In the genomic region with DNA sequence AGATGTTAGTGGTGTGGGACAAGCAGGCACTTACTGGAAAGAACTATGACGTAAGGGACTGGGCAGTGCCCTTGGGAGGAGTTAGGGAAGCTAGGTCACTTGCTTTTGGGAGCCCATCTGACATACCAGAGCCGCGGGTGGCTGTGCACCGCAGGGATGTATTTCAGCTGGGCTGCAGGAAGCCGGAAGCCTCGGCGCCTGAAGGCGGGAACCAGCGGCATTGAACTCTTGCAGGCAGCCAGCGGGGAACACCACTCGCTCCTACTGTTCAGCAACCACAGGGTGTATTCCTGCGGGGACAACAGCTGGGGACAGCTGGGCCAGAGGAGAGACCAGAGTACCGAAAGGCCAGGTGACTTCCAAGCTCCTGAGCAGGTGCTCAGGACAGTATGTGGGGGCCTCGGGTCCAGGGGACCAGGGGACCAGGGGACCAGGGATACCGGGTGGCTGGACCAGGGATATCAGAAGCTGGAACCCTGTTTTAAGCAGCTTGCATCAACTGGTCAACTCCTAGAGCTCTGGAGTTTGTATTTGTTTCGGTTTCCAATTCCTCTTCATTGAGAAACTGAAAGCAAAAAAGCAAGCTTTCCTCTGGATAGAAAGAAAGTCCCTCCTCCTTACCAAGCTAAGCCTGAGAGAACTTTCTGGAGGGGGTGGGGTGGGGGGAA, we compare ENCODE assay signal across 8 mouse cellular contexts. TPM values are rescaled to one million over a fixed set of nuclear protein-coding genes. Genes with fewer than 3 reads are reported as not detected.
DNase-seq lines count a peak whose midpoint lies in the region; ATAC-seq and TF ChIP-seq lines count a peak whose summit lies in the region.

A gene (plus strand): TSS at position 120 of the 668 bp plus-strand sequence.

- WGBS in embryonic facial prominence, embryonic 12.5 days = 2% methylated on average over 16 of the region's 16 CpGs
- WGBS in kidney, adult 2 months = 1% methylated on average over 16 of the region's 16 CpGs
- WGBS in limb, embryonic 14.5 days = 1% methylated on average over 16 of the region's 16 CpGs
- WGBS in midbrain, embryonic 16.5 days = 3% methylated on average over 16 of the region's 16 CpGs

- peak; percentile 77 for ATAC-seq in embryonic facial prominence, embryonic 12.5 days (ENCODE audit: insufficient number of reproducible peaks, insufficient read depth, low FRiP score, low TSS enrichment)
- ATAC-seq in limb, embryonic 14.5 days (ENCODE audit: low FRiP score, low read depth) = no peak; the same call in 1 of the 2 replicates
- peak; percentile 68 for ATAC-seq in midbrain, embryonic 16.5 days

- TF ChIP-seq CTCF in kidney, adult 2 months (conservative IDR thresholded peaks at IDR 0.05; ENCODE audit: insufficient read depth, insufficient read length, low read depth, low read length) = no peak

- H3K4me3 ChIP-seq in embryonic facial prominence, embryonic 12.5 days = peak within 1 kb of the TSS; percentile 44
- H3K4me3 ChIP-seq in kidney, adult 2 months (ENCODE audit: insufficient read depth, low read depth, low read length) = peak within 1 kb of the TSS; percentile 85
- peak within 1 kb of the TSS; percentile 52 for H3K4me3 ChIP-seq in limb, embryonic 14.5 days (replicated peaks; ENCODE audit: low read length)
- H3K4me3 ChIP-seq in midbrain, embryonic 16.5 days (ENCODE audit: low read depth, low read length) = peak within 1 kb of the TSS; percentile 41

- H3K4me2 ChIP-seq in embryonic facial prominence, embryonic 12.5 days (replicated peaks) = peak within 1 kb of the TSS; percentile 77
- peak within 1 kb of the TSS; percentile 80 for H3K4me2 ChIP-seq in limb, embryonic 14.5 days (replicated peaks; ENCODE audit: low read depth, low read length, severe bottlenecking)
- peak within 1 kb of the TSS; percentile 58 for H3K4me2 ChIP-seq in midbrain, embryonic 16.5 days (ENCODE audit: low read length)

- H3K36me3 ChIP-seq in embryonic facial prominence, embryonic 12.5 days = no peaks in the 10 kb centered on the region
- H3K36me3 ChIP-seq in kidney, adult 2 months (ENCODE audit: control insufficient read depth, insufficient read depth, low read length) = no peaks in the 10 kb centered on the region
- no peaks in the 10 kb centered on the region for H3K36me3 ChIP-seq in limb, embryonic 14.5 days (ENCODE audit: control insufficient read depth, insufficient read depth, low read length)
- H3K36me3 ChIP-seq in midbrain, embryonic 16.5 days (ENCODE audit: control insufficient read depth, insufficient read depth, low read length) = no peaks in the 10 kb centered on the region

- 0 out of 2 replicates have a peak, but pooled peaks cover 3% of the 10 kb centered on the region for H3K4me1 ChIP-seq in embryonic facial prominence, embryonic 12.5 days
- H3K4me1 ChIP-seq in kidney, adult 2 months (ENCODE audit: control insufficient read depth, insufficient read depth, low read length) = no peaks in the 10 kb centered on the region
- H3K4me1 ChIP-seq in limb, embryonic 14.5 days (ENCODE audit: control insufficient read depth, insufficient read depth, low read length) = 0 out of 2 replicates have a peak, but pooled peaks cover 2% of the 10 kb centered on the region
- 0 out of 2 replicates have a peak, but pooled peaks cover 3% of the 10 kb centered on the region for H3K4me1 ChIP-seq in midbrain, embryonic 16.5 days (ENCODE audit: control insufficient read depth, insufficient read depth, low read length)

- H3K27me3 ChIP-seq in embryonic facial prominence, embryonic 12.5 days = no peaks in the 10 kb centered on the region
- no peaks in the 10 kb centered on the region for H3K27me3 ChIP-seq in kidney, adult 2 months (replicated peaks; ENCODE audit: control insufficient read depth, insufficient read depth, low read length)
- no peaks in the 10 kb centered on the region for H3K27me3 ChIP-seq in limb, embryonic 14.5 days (ENCODE audit: control insufficient read depth, insufficient read depth, low read length)
- H3K27me3 ChIP-seq in midbrain, embryonic 16.5 days (ENCODE audit: control insufficient read depth, insufficient read depth, low read depth, low read length) = no peaks in the 10 kb centered on the region

- no peaks in the 10 kb centered on the region for H3K9me3 ChIP-seq in embryonic facial prominence, embryonic 12.5 days
- H3K9me3 ChIP-seq in limb, embryonic 14.5 days (ENCODE audit: control insufficient read depth, low read length) = no peaks in the 10 kb centered on the region
- no peaks in the 10 kb centered on the region for H3K9me3 ChIP-seq in midbrain, embryonic 16.5 days (replicated peaks; ENCODE audit: control insufficient read depth, low read length, poor library complexity, severe bottlenecking)

- peak within 1 kb of the TSS; percentile 59 for H3K9ac ChIP-seq in embryonic facial prominence, embryonic 12.5 days
- H3K9ac ChIP-seq in limb, embryonic 14.5 days (ENCODE audit: low read depth, low read length, severe bottlenecking) = peak within 1 kb of the TSS; percentile 69
- peak within 1 kb of the TSS; percentile 32 for H3K9ac ChIP-seq in midbrain, embryonic 16.5 days (ENCODE audit: low read depth, low read length)

- peak; percentile 25 for TF ChIP-seq POLR2A in kidney, adult 2 months (IDR thresholded peaks at IDR 0.05; ENCODE audit: low read depth, low read length)
- TF ChIP-seq POLR2A in limb, embryonic 14.5 days (IDR thresholded peaks at IDR 0.05; ENCODE audit: borderline replicate concordance, extremely low read depth, insufficient read depth, insufficient read length) = no peak

- H3K27ac ChIP-seq in embryonic facial prominence, embryonic 12.5 days = no peak within 1 kb of the TSS
- H3K27ac ChIP-seq in kidney, adult 2 months (ENCODE audit: insufficient read depth, low read depth, low read length) = peak within 1 kb of the TSS; percentile 89
- peak within 1 kb of the TSS; percentile 65; the same call in 1 of the 2 replicates for H3K27ac ChIP-seq in limb, embryonic 14.5 days (replicated peaks; ENCODE audit: low read depth, low read length)
- no peak within 1 kb of the TSS for H3K27ac ChIP-seq in midbrain, embryonic 16.5 days (ENCODE audit: low read length)

- DNase-seq in 3134 (ENCODE audit: extremely low read depth, insufficient read length, low spot score) = peak; percentile 87
- DNase-seq in adrenal gland, postnatal 25 days = peak; percentile 78
- DNase-seq in heart, adult 18-20 months = peak; percentile 82 to 91
- DNase-seq in kidney, adult 2 months = peak; percentile 87
- DNase-seq in limb, embryonic 14.5 days (ENCODE audit: low spot score) = peak; percentile 61
- DNase-seq in spleen, postnatal 14 days (ENCODE audit: low spot score in 2 of 2) = peak; percentile 52 to 53

RNA-seq across cellular contexts. Expression of the gene that starts here (rescaled TPM):
- 14.6 and 19.4 TPM in 2 replicates for total RNA-seq in adrenal gland, postnatal 25 days (2021)
- polyA plus RNA-seq in embryonic facial prominence, embryonic 12.5 days (2016; fragmentation: Nextera tagmentation; extraction: Ambion mirVana) = 1.9 and 2.5 TPM in 2 replicates
- total RNA-seq in heart, adult 18-20 months (2021) = 1 to 10 TPM; 2.7 to 6.6 TPM
- polyA plus RNA-seq in kidney, adult 2 months (2012; rRNA removed) = 3.5 and 4.0 TPM in 2 replicates
- polyA plus RNA-seq in limb, embryonic 14.5 days (2012; rRNA removed) = 1.7 and 3.4 TPM in 2 replicates
- polyA plus RNA-seq in limb, embryonic 14.5 days (2014; fragmentation: Nextera tagmentation; extraction: Ambion mirVana) = 1.4 and 2.2 TPM in 2 replicates
- polyA plus RNA-seq in midbrain, embryonic 16.5 days (2015; fragmentation: Nextera tagmentation; extraction: Ambion mirVana) = 0.83 and 1.1 TPM in 2 replicates

Comparison
In these comparisons a context has a peak if more than half of its experiments do, and no peak if none do; other contexts are left out.
1. H3K27ac ChIP-seq: peak in kidney, adult 2 months (single experiment) and limb, embryonic 14.5 days (single experiment); none in embryonic facial prominence, embryonic 12.5 days (single experiment) and midbrain, embryonic 16.5 days (single experiment).
2. Peak in every context shown above with its lines, with median percentiles within 50 percentile points of each other: DNase-seq, H3K4me2 ChIP-seq, H3K4me3 ChIP-seq and H3K9ac ChIP-seq.